Mouse (Mus musculus) midbrain, postnatal 0 days (tissue): ENCODE data around the gene Ttc38. TPM values are rescaled to one million over a fixed set of nuclear protein-coding genes. Genes with fewer than 3 reads are reported as not detected.

Experiments
- ATAC-seq: fragments of 200-750 bp; cut with Nextera tagmentation; 2 replicates; pipeline ENCODE4 v1.8.0; 2017; ENCODE audit warnings: moderate number of reproducible peaks, mild to moderate bottlenecking, moderate TSS enrichment, moderate library complexity; ENCODE audit not compliant: low FRiP score
- DNase-seq: peaks from one replicate; pipeline ENCODE4 v3.0.0-alpha.2; 2015; ENCODE audit warnings: low spot score
- H3K27ac ChIP-seq: fragments of 300-500 bp; sonication (generic); 2 replicates; pipeline ENCODE4 v1.5.1; 2014; ENCODE audit warnings: low read depth, mild to moderate bottlenecking, low read length, mixed read lengths
- H3K27me3 ChIP-seq: fragments of 300-500 bp; sonication (generic); 2 replicates; pipeline ENCODE4 v1.6.1; 2014; ENCODE audit warnings: low read length, control low read depth, mixed read lengths; ENCODE audit not compliant: insufficient read depth
- H3K36me3 ChIP-seq: fragments of 300-500 bp; sonication (generic); 2 replicates; pipeline ENCODE4 v1.6.1; 2014; ENCODE audit warnings: low read length, control low read depth, mixed read lengths; ENCODE audit not compliant: insufficient read depth
- H3K4me1 ChIP-seq: fragments of 300-500 bp; sonication (generic); 2 replicates; pipeline ENCODE4 v1.6.1; 2014; ENCODE audit warnings: mild to moderate bottlenecking, control low read depth, antibody characterized with exemption, low read length, mixed read lengths; ENCODE audit not compliant: insufficient read depth
- H3K4me2 ChIP-seq: fragments of 300-500 bp; sonication (generic); 2 replicates; pipeline ENCODE4 v1.6.1; 2014; ENCODE audit warnings: low read depth, mild to moderate bottlenecking, low read length, mixed read lengths; ENCODE audit not compliant: poor library complexity, severe bottlenecking
- H3K4me3 ChIP-seq: fragments of 300-500 bp; sonication (generic); 2 replicates; pipeline ENCODE4 v1.5.1; 2014; ENCODE audit warnings: low read depth, mild to moderate bottlenecking, low read length, moderate library complexity
- H3K9ac ChIP-seq: fragments of 300-500 bp; sonication (generic); replicated peaks from 2 replicates; pipeline ENCODE4 v1.6.1; 2014; ENCODE audit warnings: mild to moderate bottlenecking, low read length, moderate library complexity, mixed read lengths; ENCODE audit not compliant: poor library complexity, severe bottlenecking
- H3K9me3 ChIP-seq: fragments of 300-500 bp; sonication (generic); 2 replicates; pipeline ENCODE4 v1.6.1; 2016; ENCODE audit warnings: low read length, control low read depth
- CTCF ChIP-seq: IDR thresholded peaks from 2 replicates; pipeline ENCODE4 v1.5.1; 2016; ENCODE audit warnings: antibody characterized with exemption, mild to moderate bottlenecking
- WGBS: fragments of 180-500 bp; shearing (Covaris S2); extraction: QIAGEN DNeasy Blood & Tissue Kit; methylation state at CpG from one replicate; pipeline ENCODE4 v1.1.7; 2014; 5-methylcytosine and 5-hydroxymethylcytosine counted together
- polyA plus RNA-seq: library from polyadenylated mRNA; unstranded; fragments of >200 nt; fragmentation: Nextera tagmentation; extraction: Ambion mirVana; gene quantifications from 2 replicates; pipeline ENCODE4 v1.2.1, GENCODE M21; 2015
- total RNA-seq: library from RNA; depleted of rRNA; stranded (reverse); fragments of >200 nt; gene quantifications from 2 replicates; pipeline ENCODE4 v1.2.3, GENCODE M21; 2014

Gene Ttc38
- total and polyA plus RNA-seq, 2 experiments from 2014 or later: 2.2 to 19.1 TPM

GRCm38 (mm10) chr15:85810806-85811521 lies 21.1 kb upstream of the Ttc38 start:
- no peaks in the 10 kb centered on the region for H3K36me3 ChIP-seq

GRCm38 (mm10) chr15:85811535-85812277 lies 20.4 kb upstream of the Ttc38 start, which contains the start of gene Cdpf1:
Gene Cdpf1, minus strand, starts transcription at chr15:85811697.
- peak within 1 kb of the TSS; percentile 95 for H3K27ac ChIP-seq
- peak within 1 kb of the TSS; percentile 58 for H3K4me2 ChIP-seq
- H3K4me3 ChIP-seq: peak within 1 kb of the TSS; percentile 71
- peaks cover 6% of the 10 kb centered on the region; the same call in 1 of the 2 replicates for H3K4me1 ChIP-seq
- 3% methylated on average over 32 of the region's 36 CpGs for WGBS
- peak; percentile 99 for DNase-seq
- ATAC-seq: peak; percentile 92
- H3K9me3 ChIP-seq: no peaks in the 10 kb centered on the region
- no peak; the same call in none of the 2 replicates for TF ChIP-seq CTCF
- H3K36me3 ChIP-seq: no peaks in the 10 kb centered on the region
- peak within 1 kb of the TSS; percentile 87 for H3K9ac ChIP-seq
- no peaks in the 10 kb centered on the region for H3K27me3 ChIP-seq

More at GRCm38 (mm10) chr15:85810806-85811521, 21.1 kb upstream of the Ttc38 start:
- peak overlapping the region; percentile 71 for H3K4me3 ChIP-seq
- peak overlapping the region; percentile 87 for H3K9ac ChIP-seq
- peaks cover 6% of the 10 kb centered on the region; the same call in 1 of the 2 replicates for H3K4me1 ChIP-seq
- DNase-seq (peak; percentile 62), ATAC-seq (peak; percentile 81)
- peak overlapping the region; percentile 58 for H3K4me2 ChIP-seq
- peak; percentile 40; the same call in 1 of the 2 replicates for TF ChIP-seq CTCF
- no peaks in the 10 kb centered on the region for H3K9me3 ChIP-seq
- H3K27me3 ChIP-seq: no peaks in the 10 kb centered on the region
- WGBS: 4% methylated on average over 36 of the region's 36 CpGs
- peak overlapping the region; percentile 95 for H3K27ac ChIP-seq

GRCm38 (mm10) chr15:85813428-85813827 lies 18.7 kb upstream of the Ttc38 start:
- H3K27ac ChIP-seq: no peak overlapping the region

GRCm38 (mm10) chr15:85821203-85822010 lies 10.7 kb upstream of the Ttc38 start, which contains the start of gene Pkdrej:
Gene Pkdrej, minus strand, starts transcription at chr15:85821734.
- Histone ChIP-seq H3K9me3 (peaks cover 7% of the 10 kb centered on the region), H3K4me3 (peak within 1 kb of the TSS; percentile 40), H3K27me3 (peaks cover 6% of the 10 kb centered on the region; the same call in 1 of the 2 replicates), H3K36me3 (no peaks in the 10 kb centered on the region), H3K4me2 (peak within 1 kb of the TSS; percentile 77), H3K27ac (no peak within 1 kb of the TSS), H3K9ac (peak within 1 kb of the TSS; percentile 62), H3K4me1 (peaks cover 6% of the 10 kb centered on the region; the same call in 1 of the 2 replicates)
- TF ChIP-seq CTCF: no peak
- ATAC-seq (peak; percentile 73), DNase-seq (peak; percentile 9)
- WGBS: 2% methylated on average over 62 of the region's 65 CpGs

More at GRCm38 (mm10) chr15:85813428-85813827, 18.7 kb upstream of the Ttc38 start:
- Histone ChIP-seq H3K27me3 (no peaks in the 10 kb centered on the region), H3K4me3 (no peak overlapping the region), H3K4me1 (peaks cover 6% of the 10 kb centered on the region; the same call in 1 of the 2 replicates), H3K4me2 (no peak overlapping the region), H3K36me3 (no peaks in the 10 kb centered on the region), H3K9ac (no peak overlapping the region), H3K9me3 (peaks cover 3% of the 10 kb centered on the region; the same call in 1 of the 2 replicates)
- no peak for DNase-seq
- TF ChIP-seq CTCF: no peak
- ATAC-seq: no peak
- 76% methylated on average over 10 of the region's 10 CpGs for WGBS

GRCm38 (mm10) chr15:85822011-85822359 lies 10.1 kb upstream of the Ttc38 start:
- Histone ChIP-seq H3K4me2 (peak overlapping the region; percentile 77), H3K36me3 (no peaks in the 10 kb centered on the region), H3K27ac (no peak overlapping the region), H3K9ac (peak overlapping the region; percentile 62), H3K4me1 (peaks cover 6% of the 10 kb centered on the region; the same call in 1 of the 2 replicates), H3K4me3 (peak overlapping the region; percentile 40), H3K27me3 (peaks cover 6% of the 10 kb centered on the region; the same call in 1 of the 2 replicates), H3K9me3 (peaks cover 7% of the 10 kb centered on the region)
- ATAC-seq (peak; percentile 34; the same call in 1 of the 2 replicates), DNase-seq (peak; percentile 26)
- peak; percentile 32 for TF ChIP-seq CTCF
- 8% methylated on average over 4 of the region's 4 CpGs for WGBS
